Mouse (Mus musculus) CH12.LX (cell line): ENCODE measurements around the gene Shmt2.

Source experiments
- E2F4 ChIP-seq: IDR thresholded peaks from 2 replicates; pipeline ENCODE4 v1.6.1; 2011; ENCODE audit warnings: low read depth, low read length, improper control_type of control experiment; ENCODE audit not compliant: insufficient replicate concordance
- POLR2A ChIP-seq: IDR thresholded peaks from 2 replicates; pipeline ENCODE4 v1.6.1; 2011; ENCODE audit warnings: low read depth, mild to moderate bottlenecking, improper control_type of control experiment, low read length

GRCm38 (mm10) chr10:127510895-127511617 lies 11.2 kb downstream of the Shmt2 start:
- TF ChIP-seq POLR2A: no peak
- TF ChIP-seq E2F4: no peak
